Mouse (Mus musculus): ENCODE data around the gene Mettl24.
"Not testable (repeated sequence)": the region's sequence is repeated elsewhere in the genome, so short reads cannot be mapped to it uniquely, and the experiment has no call there.

The Mettl24 gene

DNA sequence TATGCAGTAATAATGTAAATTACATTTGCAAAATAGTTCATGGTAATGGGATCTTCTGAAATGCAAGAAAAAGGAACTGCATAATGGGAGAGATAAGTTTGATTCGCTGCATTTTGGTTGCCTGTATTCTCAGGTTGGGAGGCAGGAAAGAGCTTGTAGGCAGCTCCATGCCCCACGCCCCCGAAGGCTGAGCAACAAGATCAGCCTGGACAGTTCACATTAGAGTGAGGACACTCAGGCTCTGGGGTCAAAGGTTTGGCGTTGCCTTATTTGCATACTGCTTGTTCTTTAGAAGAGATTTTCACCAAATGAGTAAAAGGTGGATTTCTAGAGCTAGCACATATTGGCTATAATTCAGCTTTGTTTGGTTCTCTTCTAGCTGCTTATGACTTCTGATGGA, 123.1 kb downstream of the Mettl24 start:
- in situ Hi-C loops (cut with MseI, MboI), result no loop called here

DNA sequence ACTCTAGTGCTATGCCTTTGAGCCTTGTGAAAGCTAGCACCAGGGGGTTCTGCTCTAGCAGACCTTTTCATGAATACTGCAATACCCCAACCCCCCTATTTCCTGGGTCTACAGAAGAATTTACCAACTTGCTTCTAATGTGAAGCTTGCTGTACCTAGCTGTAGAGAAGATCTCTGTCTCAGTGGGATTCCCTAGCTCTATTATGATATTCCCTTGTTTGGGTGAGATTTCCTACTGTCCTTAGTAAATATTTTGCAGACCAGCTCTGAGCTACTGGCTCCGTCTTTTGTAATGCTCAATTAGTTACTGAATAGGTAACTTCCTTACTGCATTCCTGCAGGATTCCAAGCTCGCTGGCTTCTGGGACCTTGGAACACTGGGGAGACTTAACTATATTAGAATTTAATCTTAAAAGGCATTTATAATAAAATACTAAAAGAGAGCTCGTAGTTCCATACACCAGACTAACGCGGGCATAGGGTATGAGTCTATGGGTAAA, 126.4 kb downstream of the Mettl24 start:
- in situ Hi-C loops (cut with MseI, MboI), result not testable (repeated sequence)

DNA sequence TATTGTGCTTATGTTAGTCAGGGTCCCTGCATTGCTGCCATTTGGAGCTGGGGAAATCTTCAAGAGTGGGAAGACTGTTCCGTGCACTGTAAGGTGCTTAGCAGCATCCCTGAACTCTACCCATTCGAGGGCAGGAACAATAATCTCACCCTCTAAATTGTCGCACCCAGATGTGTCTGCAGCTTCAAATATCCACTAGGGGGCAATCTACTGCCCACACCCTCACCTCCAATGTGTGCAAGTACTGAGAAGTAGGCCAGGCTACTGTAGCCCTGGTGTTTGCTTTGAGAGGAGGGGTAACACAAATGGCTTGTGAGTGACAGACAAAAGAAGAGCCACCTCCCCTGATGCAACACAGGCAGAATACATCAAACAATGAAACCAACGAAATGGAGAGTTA, 130.5 kb downstream of the Mettl24 start:
- in situ Hi-C loops (cut with MseI, MboI), result no loop called here

DNA sequence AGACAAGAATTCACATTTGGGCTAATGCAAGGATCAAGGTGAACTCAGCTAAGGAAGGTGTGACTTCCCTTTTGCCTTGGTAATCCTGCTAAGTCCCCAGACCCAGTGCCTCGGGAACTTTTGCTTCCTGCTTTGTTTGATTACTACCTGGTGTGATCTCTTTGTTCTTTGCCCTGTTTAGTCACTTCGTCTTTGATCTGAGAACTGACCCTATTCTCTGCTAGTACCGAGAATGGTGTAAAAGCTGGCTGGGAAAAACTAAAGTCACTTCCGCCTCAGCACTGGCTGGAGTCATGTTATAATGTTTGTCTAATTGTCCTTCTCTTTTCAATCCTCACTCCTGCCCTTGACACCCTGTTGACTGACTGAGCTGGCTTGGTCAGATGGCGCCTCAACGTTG, 133.4 kb downstream of the Mettl24 start:
- in situ Hi-C loops (cut with MseI, MboI), result no loop called here

DNA sequence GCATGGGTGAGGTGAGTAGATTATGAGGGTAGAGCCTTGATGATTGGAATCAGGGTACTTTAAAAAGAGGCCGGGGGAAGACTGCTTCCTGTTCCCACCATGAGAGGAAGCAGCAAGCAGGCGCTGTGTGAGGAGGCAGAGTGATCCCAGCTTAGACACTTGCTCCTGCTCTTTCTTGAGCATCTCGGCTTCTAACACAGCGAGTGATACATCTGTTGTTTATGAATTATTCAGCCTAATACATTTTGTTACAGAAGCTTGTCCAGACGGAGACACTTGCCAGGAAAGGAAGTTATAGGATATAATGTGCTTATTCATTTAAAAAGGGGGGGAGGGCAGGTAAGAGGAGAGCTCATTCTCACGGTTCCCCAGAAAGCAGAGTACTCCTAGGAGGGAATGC, 142.9 kb downstream of the Mettl24 start:
- in situ Hi-C loops (cut with MseI, MboI), result no loop called here

DNA sequence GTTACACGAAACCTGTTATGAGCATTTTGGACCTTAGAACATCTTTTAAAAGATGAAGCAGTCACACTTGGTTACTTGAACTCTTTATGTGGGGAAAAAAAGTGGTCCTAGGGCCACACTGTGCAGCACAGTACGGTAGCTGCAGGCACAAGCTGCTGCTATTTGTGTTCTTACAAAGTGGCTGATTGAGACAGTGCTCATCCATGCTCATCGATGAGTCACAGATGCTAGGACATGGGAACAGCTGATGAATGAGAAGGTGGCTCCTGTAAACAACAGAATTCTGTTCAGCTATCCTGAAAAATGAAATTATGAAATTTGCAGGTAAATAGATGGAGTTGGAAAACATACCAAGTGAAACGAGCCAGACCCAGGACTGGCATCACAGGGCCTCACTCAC, 144.6 kb downstream of the Mettl24 start:
- in situ Hi-C loops (cut with MseI, MboI), result no loop called here

DNA sequence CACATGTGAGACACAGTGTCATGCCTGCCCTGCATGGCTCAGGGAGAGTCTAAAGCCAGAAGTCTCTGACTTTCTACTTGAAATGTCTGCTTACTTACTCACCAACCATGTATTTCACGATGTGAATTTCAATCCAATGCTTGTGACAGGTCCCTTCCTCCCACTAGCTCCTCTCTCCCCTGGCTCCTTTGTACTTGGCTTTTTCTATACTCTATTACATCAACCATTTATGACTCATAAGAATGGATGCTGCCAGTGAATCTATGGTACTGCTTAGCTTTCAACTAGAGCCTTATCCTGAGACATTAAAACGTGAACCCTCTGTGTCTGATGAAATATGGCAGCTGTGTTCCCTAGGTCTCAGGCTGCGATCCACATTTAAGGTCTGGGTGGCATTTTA, 147.2 kb downstream of the Mettl24 start:
- in situ Hi-C loops (cut with MseI, MboI), result no loop called here

DNA sequence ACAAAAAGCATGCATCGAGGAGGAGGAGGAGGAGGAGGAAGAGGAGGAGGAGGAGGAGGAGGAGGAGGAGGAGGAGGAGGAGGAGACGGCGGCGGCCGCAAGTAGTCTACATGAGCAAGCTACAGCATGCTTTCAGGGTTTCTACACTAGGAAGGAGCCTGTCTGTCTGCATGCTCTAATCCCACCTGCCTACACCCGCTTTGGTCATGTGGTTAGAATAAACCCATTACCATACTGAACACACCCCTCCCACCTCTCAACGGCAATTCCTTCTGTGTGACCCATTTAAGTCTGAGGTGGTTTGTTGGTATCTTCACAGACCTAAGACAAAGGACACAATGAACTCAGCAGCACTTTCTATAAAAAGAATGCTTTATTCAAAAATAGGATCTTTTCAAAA, 148.2 kb downstream of the Mettl24 start:
- in situ Hi-C loops (cut with MseI, MboI), result no loop called here

DNA sequence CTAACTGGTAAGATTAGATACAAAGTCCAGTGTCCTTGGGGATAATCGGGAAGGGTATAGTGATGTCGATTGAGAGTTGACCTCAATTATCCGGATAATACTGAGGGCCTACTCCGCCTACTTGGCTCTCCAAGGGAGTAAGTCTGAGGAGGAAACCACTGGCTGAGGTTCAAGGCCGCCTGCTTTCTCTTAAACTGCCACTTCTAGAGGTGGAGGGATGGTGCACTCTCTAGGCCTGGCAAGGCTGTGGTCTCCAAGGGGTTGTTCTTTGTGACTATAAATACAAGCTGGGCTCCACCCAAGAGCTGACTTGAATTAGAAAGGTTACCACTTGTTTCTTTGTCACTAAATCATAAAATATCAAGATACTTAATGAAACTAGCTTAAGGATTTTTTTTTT, 157.0 kb downstream of the Mettl24 start:
- in situ Hi-C loops (cut with MseI, MboI), result no loop called here

DNA sequence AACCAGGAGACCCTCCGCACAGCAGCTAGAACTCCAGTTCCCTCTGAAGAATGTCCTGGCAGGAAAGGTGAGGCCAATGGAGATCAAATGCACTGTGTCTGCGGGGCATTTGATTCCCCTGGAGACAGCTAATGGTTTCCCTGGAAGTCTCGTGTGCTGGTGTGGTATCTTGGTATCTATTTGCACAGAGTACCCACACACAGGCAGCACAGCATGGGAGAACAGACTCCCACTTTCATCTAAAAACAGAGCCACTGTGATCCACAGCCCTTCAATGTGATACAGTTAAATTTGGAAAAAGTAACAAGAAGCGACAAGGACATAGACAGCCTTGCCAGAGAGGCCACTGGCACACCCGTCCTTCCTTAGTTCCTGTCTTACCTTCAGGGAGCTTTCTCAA, 160.8 kb downstream of the Mettl24 start:
- in situ Hi-C loops (cut with MseI, MboI), result no loop called here

DNA sequence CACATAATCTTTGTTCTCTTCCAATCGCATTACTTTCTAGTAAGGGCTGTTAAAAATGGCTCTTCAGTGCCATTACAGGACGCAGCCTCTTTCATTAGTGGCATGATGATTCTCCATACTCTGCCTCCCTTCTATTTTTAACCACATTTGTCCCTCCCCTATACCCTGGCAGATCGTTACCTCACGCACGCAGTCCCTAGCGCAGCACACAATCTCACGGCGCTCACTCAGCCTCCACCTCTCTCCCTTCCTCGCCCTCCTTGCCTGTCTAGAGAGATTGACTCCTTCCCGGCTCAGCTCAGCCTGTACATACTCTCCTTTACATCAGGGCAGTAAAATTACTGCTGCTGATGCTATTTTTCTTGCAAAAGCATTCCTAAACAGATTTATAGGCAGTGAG, 161.5 kb downstream of the Mettl24 start:
- in situ Hi-C loops (cut with MseI, MboI), result no loop called here

DNA sequence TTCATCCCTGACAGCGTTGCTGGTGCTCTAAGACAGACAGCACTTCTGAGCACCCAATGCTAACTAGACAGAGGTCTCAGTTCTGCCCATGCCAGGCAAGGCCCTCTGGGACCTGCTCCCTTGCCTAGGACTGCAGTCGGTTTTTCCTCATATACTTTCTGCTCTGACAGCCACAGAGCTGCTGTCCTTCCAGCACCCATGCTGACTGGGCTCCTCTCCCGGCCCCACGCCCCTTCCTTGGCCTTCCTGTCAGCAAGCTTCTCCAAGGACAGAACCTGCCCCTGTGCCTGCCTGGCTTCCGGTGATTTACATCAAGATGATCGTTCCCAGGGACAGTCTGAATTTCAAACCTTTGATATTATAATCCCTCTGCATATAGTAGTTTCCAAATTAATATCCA, 162.5 kb downstream of the Mettl24 start:
- in situ Hi-C loops (cut with MseI, MboI), result no loop called here

DNA sequence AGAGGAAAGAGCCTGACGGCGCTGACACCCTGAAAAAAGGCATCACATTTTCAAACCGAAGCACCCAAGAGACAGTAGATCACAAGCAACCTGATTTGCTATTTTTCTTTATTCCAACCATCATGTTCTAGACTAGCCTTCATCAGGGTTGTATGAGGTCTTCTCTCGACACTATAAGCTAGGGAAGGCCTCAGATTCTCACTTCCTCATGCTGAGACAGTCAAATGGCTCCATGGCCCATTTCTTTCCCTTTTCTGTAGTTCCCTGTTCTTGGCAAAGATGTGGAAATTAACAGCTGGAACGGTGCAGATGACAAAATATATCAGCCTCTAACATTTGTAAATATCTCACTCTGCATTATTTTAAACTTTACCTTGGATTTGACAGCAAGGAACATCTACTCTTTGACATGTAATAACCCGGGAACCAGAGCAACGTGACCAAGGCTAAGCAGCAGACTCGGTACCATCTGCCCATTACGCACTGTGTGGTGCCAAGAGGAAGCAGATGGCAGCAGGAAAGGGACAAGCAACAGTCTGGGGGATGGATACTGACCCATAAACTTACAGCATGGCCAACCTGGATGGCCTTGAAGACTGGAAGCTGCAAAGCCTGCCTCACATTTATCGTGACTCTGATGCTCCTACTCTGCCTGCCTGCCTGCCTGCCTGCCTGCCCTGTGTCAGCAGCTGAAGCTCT, 164.2 kb downstream of the Mettl24 start:
- in situ Hi-C loops (cut with MseI, MboI), result no loop called here

DNA sequence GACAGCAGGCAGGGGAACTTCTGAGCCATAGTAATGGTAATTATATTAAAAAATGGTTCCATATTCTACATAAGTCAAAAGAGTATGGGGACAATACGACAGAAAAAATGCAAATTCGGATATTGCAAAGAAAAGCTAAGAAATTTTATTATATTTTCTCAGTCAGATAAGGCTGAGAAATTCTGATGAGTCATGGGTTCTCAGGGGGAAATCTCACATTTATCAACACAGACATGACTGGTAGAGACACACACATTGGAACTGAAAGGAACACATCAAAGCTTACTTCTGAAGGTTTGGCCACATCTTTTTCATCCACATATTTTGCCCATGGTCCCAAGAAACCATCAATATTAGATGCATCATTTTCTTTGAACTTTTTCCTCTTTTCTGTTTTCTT, 167.6 kb downstream of the Mettl24 start:
- in situ Hi-C loops (cut with MseI, MboI), result no loop called here

DNA sequence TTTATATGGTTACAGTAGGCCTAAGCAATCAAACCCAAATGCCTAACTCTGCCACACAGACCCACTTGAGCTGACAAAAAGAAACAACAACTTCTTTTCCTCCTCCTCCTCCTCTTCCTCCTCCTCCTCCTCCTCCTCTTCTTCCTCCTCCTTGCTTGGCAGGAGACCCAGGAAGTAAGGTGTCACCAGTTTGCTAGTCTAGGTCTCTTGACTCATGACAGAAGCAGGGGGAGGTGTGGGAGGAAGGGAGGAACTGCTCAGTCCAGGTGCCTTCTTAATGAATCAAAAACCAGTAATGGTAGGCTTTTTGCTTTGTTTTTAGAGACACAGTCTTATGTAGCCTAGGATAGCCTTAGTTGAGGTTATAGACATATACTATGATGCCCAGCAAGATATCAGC, 168.1 kb downstream of the Mettl24 start:
- in situ Hi-C loops (cut with MseI, MboI), result no loop called here

DNA sequence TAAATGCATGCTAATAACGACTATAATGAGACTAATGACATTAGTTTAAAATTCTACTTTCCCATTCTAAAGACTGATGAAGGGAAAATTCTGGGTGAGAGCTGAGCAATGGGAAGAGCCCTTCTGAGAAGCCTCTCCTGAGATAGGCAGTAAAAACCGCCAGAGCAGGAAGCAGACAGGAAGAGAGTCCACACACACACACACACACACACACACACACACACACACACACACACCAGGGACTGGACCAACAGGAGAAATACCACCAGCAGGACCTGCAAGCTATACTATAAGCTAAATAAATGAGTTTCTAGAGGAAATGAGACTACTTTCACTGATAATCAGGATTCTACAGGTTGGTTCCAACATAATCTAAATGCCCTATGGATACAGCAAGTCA, 172.5 kb downstream of the Mettl24 start:
- in situ Hi-C loops (cut with MseI, MboI), result no loop called here

DNA sequence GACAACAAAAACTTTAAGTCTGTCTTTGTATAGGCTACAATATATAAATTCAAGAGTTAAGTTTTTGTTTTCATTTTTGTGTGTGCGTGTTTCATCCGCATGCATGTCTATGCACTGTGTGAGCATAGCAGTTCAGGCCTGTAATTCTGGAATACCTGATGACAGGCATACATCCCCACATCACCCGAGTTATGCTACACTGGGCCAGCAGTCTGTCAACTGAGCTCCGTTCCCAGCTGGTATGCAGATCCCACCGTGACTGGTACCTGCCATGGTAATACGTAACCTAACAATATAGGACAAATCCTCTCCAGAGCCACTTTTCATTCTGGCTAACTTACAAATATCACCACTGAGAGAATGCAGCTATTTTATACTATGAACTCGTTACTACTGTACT, 173.6 kb downstream of the Mettl24 start:
- in situ Hi-C loops (cut with MseI, MboI), result no loop called here

DNA sequence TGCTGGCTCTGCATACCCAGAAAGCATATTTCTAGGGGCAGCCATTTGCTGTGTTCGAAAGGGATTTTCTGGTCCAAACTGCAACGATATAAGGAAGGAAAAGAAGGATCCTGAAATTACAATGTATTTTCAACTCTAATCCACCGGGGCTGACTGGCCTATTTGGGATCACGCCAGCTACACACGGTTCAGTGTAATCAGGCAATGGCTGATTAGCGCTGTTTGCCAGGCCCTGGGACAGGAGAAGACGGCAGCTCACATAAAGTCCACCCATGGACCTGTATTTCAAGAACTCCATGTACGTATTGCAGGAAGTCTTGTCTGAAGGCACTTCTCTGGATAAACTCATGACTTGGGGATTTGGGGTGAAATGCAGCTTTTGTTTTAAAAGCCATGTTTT, 174.5 kb downstream of the Mettl24 start:
- in situ Hi-C loops (cut with MseI, MboI), result no loop called here
